Mouse (Mus musculus) embryonic facial prominence, embryonic 14.5 days (tissue): ENCODE measurements around the gene Gm49721. TPM values are rescaled to one million over a fixed set of nuclear protein-coding genes. Genes with fewer than 3 reads are reported as not detected.
A peak's percentile ranks its signal among the peaks of the same experiment; 100 is the strongest.
"Not testable (repeated sequence)": the region's sequence is repeated elsewhere in the genome, so short reads cannot be mapped to it uniquely, and the experiment has no call there.

ENCODE experiments used
- ATAC-seq: fragments of 200-750 bp; cut with Nextera tagmentation; 2 replicates; pipeline ENCODE4 v1.8.0; 2017; ENCODE audit warnings: low read depth, moderate number of reproducible peaks, moderate TSS enrichment
- DNase-seq: peaks from one replicate; pipeline ENCODE4 v3.0.0-alpha.2; 2015; ENCODE audit warnings: low spot score
- H3K27ac ChIP-seq: fragments of 300-500 bp; sonication (generic); replicated peaks from 2 replicates; pipeline ENCODE4 v1.5.1; 2014; ENCODE audit warnings: low read depth, mild to moderate bottlenecking, low read length, moderate library complexity
- H3K27me3 ChIP-seq: fragments of 300-500 bp; sonication (generic); replicated peaks from 2 replicates; pipeline ENCODE4 v1.6.1; 2014; ENCODE audit warnings: low read length; ENCODE audit not compliant: control insufficient read depth, insufficient read depth
- H3K36me3 ChIP-seq: fragments of 300-500 bp; sonication (generic); 2 replicates; pipeline ENCODE4 v1.6.1; 2014; ENCODE audit warnings: low read length, mixed read lengths; ENCODE audit not compliant: control insufficient read depth, insufficient read depth
- H3K4me1 ChIP-seq: fragments of 300-500 bp; sonication (generic); 2 replicates; pipeline ENCODE4 v1.6.1; 2014; ENCODE audit warnings: antibody characterized with exemption, low read length; ENCODE audit not compliant: control insufficient read depth, insufficient read depth
- H3K4me2 ChIP-seq: fragments of 300-500 bp; sonication (generic); 2 replicates; pipeline ENCODE4 v1.6.1; 2014; ENCODE audit warnings: low read depth, mild to moderate bottlenecking, low read length, moderate library complexity, mixed read lengths
- H3K4me3 ChIP-seq: fragments of 300-500 bp; sonication (generic); 2 replicates; pipeline ENCODE4 v1.5.1; 2014; ENCODE audit warnings: low read depth, mild to moderate bottlenecking, low read length
- H3K9ac ChIP-seq: fragments of 300-500 bp; sonication (generic); 2 replicates; pipeline ENCODE4 v1.6.1; 2014; ENCODE audit warnings: low read depth, mild to moderate bottlenecking, low read length, moderate library complexity, mixed read lengths
- H3K9me3 ChIP-seq: fragments of 300-500 bp; sonication (generic); 2 replicates; pipeline ENCODE4 v1.6.1; 2016; ENCODE audit warnings: low read length; ENCODE audit not compliant: control insufficient read depth
- WGBS: fragments of 180-500 bp; shearing (Covaris S2); extraction: QIAGEN DNeasy Blood & Tissue Kit; methylation state at CpG from one replicate; pipeline ENCODE4 v1.1.7; 2014; 5-methylcytosine and 5-hydroxymethylcytosine counted together
- polyA plus RNA-seq: library from polyadenylated mRNA; unstranded; fragments of >200 nt; fragmentation: Nextera tagmentation; extraction: Ambion mirVana; gene quantifications from 2 replicates; pipeline ENCODE4 v1.2.1, GENCODE M21; 2014

Gene Gm49721
- polyA plus RNA-seq, 1 experiment from 2014 or later: 0.10 TPM

DNA sequence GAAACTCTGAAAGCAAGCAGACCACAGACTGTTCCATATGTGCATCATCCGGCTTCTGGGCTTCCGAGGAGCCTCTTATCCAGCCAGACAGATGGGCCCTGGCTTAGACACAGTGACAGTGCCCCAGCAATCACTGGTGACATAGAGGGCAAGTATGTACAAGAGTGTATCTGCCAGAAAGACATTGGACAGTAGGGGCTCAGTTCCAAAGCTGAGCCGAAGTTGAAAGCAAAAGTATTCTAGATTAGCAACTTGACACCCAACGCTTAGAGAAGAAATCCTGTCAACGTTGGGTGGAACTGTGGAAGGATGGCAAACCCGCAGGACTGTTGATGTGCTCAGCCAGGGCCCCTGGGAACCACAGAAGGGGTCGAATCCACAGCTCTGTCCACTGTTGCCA is 51.5 kb downstream of the Gm49721 start:
- H3K27me3 ChIP-seq, H3K4me3 ChIP-seq, H3K27ac ChIP-seq, H3K9ac ChIP-seq, ATAC-seq, H3K36me3 ChIP-seq, DNase-seq, H3K4me2 ChIP-seq, H3K4me1 ChIP-seq, H3K9me3 ChIP-seq: not testable (repeated sequence)
- WGBS: 52% methylated on average over 4 of the region's 7 CpGs

- H3K27ac ChIP-seq: not testable (repeated sequence)
These were observed 52.0 kb downstream of the Gm49721 start for GRCm38 (mm10) chr17:7030622-7031174.

DNA sequence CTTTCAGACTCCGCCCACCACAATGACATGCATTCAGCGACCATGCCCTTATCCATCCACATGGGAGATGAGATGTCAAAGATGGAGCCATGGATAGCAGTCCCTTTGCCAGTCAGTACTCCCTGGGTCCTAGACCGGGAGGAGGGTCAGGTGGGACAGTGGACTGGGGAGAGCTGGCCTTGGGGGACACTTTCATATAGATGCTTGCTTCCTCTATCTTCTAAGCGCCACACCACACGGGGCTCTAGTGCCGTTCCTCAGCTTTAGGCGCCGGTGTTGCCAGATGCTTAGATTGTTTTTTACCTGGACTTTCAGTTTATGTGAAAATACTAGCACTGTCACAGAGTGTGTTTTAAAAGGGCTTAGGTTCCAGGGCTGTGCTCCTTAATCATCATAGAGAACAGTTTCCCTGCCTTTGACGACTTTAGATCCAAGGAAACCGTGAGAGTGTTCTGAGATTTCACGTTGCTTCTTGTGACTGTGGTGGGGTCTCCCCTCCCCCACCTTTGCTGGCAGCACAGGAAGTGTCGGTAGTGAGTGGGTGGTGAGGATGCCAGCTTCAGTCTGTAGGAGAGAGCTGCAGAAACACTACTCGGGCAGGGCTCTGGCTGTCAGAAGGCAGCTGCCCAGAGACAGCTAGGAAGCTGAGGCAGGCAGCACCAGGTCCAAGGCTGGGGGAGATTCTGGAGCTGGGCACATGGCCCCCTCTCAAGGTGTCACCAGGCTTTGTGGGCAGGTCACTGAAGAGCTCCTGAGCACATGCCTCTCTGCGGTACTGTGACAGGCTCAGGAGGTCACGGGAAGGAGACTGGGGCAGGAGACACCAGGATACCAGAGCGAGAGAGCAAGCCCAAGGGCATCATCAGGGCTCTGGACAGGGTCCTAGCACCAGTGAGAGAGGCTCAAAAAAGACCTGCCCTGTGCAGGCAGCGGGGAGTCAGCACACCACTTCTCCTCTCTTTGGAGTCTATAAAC is 54.8 kb downstream of the Gm49721 start:
- WGBS: 32% methylated on average over 3 of the region's 17 CpGs
- H3K27ac ChIP-seq, H3K27me3 ChIP-seq, H3K4me2 ChIP-seq, H3K9ac ChIP-seq, H3K36me3 ChIP-seq, H3K4me1 ChIP-seq, H3K4me3 ChIP-seq, ATAC-seq, H3K9me3 ChIP-seq, DNase-seq: not testable (repeated sequence)

More at GRCm38 (mm10) chr17:7030622-7031174, 52.0 kb downstream of the Gm49721 start:
- not testable (repeated sequence) for H3K27me3 ChIP-seq, H3K36me3 ChIP-seq, ATAC-seq, H3K4me2 ChIP-seq, H3K4me1 ChIP-seq, H3K9me3 ChIP-seq, H3K4me3 ChIP-seq, H3K9ac ChIP-seq, DNase-seq
- 64% methylated on average over 3 of the region's 6 CpGs for WGBS

DNA sequence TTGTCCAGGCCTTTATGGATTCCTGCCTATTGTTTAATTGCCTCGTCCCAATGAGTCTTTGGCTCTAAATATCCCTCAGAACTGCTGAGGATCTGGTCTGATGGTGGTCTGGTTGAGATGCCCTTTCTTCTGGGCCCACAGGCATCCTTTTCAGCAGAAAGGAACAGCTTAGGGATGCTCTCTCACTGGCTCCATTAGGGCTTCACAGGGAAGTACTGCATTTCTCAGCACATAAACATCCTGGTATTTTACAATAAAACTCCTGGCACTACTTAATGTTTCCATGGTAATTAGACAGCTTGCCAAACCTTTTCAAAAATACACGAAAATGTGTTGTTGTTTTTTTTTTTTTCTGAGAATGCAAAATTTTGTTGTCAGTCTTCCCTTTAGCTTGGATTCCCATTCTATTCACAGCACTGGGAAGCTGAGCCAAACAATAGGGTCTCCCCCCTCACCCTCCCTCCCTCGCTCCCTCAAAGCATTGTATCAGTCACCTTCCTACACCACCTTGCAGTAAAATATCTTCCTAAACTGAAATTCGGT is 90.4 kb downstream of the Gm49721 start:
- not testable (repeated sequence) for ATAC-seq
- WGBS: 61% methylated on average over 2 of the region's 4 CpGs

DNA sequence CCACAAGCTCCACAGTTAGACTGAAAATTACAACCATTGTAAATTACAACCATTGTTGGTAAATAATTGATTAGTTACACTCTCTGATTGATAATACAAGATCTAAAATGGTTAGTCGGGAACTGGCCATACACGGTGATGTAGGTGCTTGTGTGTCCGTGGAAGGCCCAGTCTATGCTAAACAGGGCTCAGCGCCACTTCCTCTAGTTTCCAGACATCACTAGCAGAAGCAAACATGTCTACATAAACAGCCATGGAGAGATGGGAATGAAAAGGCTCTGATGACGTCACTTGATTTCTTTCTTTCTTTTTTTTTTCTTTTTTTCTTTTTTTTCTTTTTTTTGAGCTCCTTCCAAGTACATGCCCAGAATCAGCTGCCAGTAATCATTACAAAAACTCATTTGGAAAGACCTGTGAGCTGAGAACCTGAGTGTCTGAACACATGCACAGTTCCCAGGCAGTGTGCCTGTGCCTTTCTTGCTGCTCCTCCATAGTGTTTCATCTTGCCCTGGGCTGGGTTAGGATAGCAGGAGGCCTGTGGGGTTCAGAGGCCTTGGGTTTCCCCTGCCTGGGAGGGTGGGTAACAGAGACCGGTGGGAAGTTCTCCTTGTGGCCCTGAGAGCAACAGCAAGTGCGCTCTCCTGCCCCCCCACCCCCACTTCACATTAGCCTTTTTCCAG is 91.0 kb downstream of the Gm49721 start:
- H3K4me1 ChIP-seq, H3K27me3 ChIP-seq, H3K36me3 ChIP-seq, DNase-seq, H3K4me3 ChIP-seq, H3K9ac ChIP-seq, ATAC-seq, H3K27ac ChIP-seq, H3K4me2 ChIP-seq, H3K9me3 ChIP-seq: not testable (repeated sequence)
- WGBS: 84% methylated on average over 4 of the region's 7 CpGs

More for the DNA sequence above, 90.4 kb downstream of the Gm49721 start:
- H3K27me3 ChIP-seq, H3K9me3 ChIP-seq, H3K4me3 ChIP-seq, H3K27ac ChIP-seq, H3K36me3 ChIP-seq, H3K4me1 ChIP-seq, H3K4me2 ChIP-seq, DNase-seq, H3K9ac ChIP-seq: not testable (repeated sequence)

GRCm38 (mm10) chr17:7074494-7074893 is 95.8 kb downstream of the Gm49721 start:
- H3K4me1 ChIP-seq, H3K4me3 ChIP-seq, DNase-seq, H3K27me3 ChIP-seq, H3K36me3 ChIP-seq, H3K9me3 ChIP-seq, H3K9ac ChIP-seq, H3K4me2 ChIP-seq, H3K27ac ChIP-seq: not testable (repeated sequence)
- ATAC-seq: peak; percentile 62; the same call in 1 of the 2 replicates
- 28% methylated on average over 3 of the region's 3 CpGs for WGBS

DNA sequence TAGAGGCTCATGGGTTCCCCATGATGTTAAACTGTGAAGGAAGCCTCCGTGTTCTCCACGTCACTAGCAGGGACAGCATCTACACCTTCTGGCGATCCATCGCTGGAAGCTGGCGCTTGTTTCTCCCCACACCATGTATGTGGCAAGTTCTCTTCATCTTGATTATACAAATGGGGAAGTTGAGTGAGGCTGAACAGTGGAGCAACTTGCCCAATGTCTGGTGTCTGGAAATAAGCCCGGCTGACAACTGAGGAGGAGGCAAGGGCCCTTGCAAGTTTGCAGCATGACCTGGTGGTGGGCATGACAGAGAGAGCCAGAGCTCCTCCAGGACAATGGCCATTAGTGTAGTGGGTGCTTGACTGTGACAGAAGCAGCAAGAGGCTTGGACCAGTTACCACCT is 96.8 kb downstream of the Gm49721 start:
- H3K36me3 ChIP-seq, H3K9ac ChIP-seq, H3K27ac ChIP-seq, H3K9me3 ChIP-seq, H3K4me3 ChIP-seq, H3K4me1 ChIP-seq, H3K4me2 ChIP-seq, ATAC-seq, H3K27me3 ChIP-seq, DNase-seq: not testable (repeated sequence)
- 93% methylated on average over 5 of the region's 6 CpGs for WGBS

DNA sequence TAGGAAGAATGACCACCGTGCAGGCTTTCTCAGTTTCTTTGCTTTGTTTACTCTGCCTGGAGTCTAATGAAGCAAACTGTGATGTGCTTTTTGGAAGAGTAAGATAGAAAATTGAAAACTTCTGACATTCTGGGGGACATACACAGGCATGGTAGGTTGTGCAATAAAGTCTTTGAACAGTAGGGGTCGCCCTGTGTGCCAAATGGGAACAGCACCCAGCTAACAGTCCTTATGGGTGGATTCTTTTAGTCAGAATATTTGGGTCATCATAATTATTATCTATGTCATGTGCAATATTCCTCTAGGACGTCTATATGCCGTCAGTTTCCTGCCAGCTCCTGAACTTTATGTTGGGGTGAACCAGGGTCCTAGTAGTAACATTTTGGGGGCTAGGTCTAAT is 100.9 kb downstream of the Gm49721 start:
- H3K9me3 ChIP-seq, H3K27ac ChIP-seq, H3K4me3 ChIP-seq, H3K27me3 ChIP-seq, H3K4me1 ChIP-seq, H3K36me3 ChIP-seq, H3K4me2 ChIP-seq, ATAC-seq, DNase-seq, H3K9ac ChIP-seq: not testable (repeated sequence)
- WGBS: no CpG with 5 or more reads among the region's 4 CpGs
